Mouse (Mus musculus) midbrain, embryonic 15.5 days (tissue): Measurements from ENCODE around the gene Sh3bp1. TPM values are rescaled to one million over a fixed set of nuclear protein-coding genes. Genes with fewer than 3 reads are reported as not detected.

ENCODE experiments used
- ATAC-seq: fragments of 200-750 bp; cut with Nextera tagmentation; replicated peaks from 2 replicates; pipeline ENCODE4 v1.8.0; 2017; ENCODE audit warnings: moderate TSS enrichment
- H3K27ac ChIP-seq: fragments of 300-500 bp; sonication (generic); 2 replicates; pipeline ENCODE4 v1.5.1; 2015; ENCODE audit warnings: mild to moderate bottlenecking, inconsistent platforms
- H3K27me3 ChIP-seq: fragments of 300-500 bp; sonication (generic); replicated peaks from 2 replicates; pipeline ENCODE4 v1.6.1; 2015; ENCODE audit warnings: inconsistent platforms
- H3K36me3 ChIP-seq: fragments of 300-500 bp; sonication (generic); replicated peaks from 2 replicates; pipeline ENCODE4 v1.6.1; 2015; ENCODE audit warnings: inconsistent platforms
- H3K4me1 ChIP-seq: fragments of 300-500 bp; sonication (generic); 2 replicates; pipeline ENCODE4 v1.6.1; 2015; ENCODE audit warnings: inconsistent platforms
- H3K4me2 ChIP-seq: fragments of 300-500 bp; sonication (generic); 2 replicates; pipeline ENCODE4 v1.6.1; 2015; ENCODE audit warnings: inconsistent platforms, mild to moderate bottlenecking, moderate library complexity
- H3K4me3 ChIP-seq: fragments of 300-500 bp; sonication (generic); 2 replicates; pipeline ENCODE4 v1.5.1; 2015; ENCODE audit warnings: mild to moderate bottlenecking, inconsistent platforms
- H3K9ac ChIP-seq: fragments of 300-500 bp; sonication (generic); 2 replicates; pipeline ENCODE4 v1.6.1; 2015; ENCODE audit warnings: mild to moderate bottlenecking, inconsistent platforms
- H3K9me3 ChIP-seq: fragments of 300-500 bp; sonication (generic); 2 replicates; pipeline ENCODE4 v1.6.1; 2016; ENCODE audit warnings: inconsistent platforms
- WGBS: fragments of 180-500 bp; shearing (Covaris S2); methylation state at CpG from one replicate; pipeline ENCODE4 v1.1.7; 2015; ENCODE audit warnings: mixed read lengths; 5-methylcytosine and 5-hydroxymethylcytosine counted together
- microRNA-seq: library from miRNA; unstranded; fragments of <30 nt; microRNA quantifications from one replicate; pipeline ENCODE4, GENCODE M21; 2016
- polyA plus RNA-seq: library from polyadenylated mRNA; unstranded; fragments of >200 nt; fragmentation: Nextera tagmentation; extraction: Ambion mirVana; gene quantifications from 2 replicates; pipeline ENCODE4 v1.2.1, GENCODE M21; 2015

The Sh3bp1 gene
- polyA plus RNA-seq, 1 experiment from 2014 or later: 3.6 TPM

DNA sequence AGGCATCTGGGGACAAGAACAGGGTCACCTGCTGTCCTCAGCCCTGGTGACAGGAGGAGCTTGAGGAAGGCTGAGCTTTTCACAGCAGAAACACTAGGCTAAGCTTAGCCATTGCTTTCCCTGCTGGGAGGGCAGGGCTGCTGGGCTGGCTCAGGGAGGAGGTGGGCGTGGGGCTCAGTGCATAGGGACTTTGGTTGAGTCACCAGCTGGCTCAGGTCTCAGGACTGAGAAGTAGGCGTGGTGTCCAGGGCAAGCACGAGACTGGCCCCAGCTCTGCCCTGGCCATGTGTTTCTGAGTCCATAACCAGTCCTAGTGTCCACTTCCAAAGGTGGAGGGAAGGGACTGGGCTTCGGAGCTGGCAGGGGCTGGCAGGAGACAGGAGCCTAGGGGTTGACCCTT is 60.5 kb downstream of the Sh3bp1 start:
- no peak overlapping the region for H3K4me3 ChIP-seq
- H3K36me3 ChIP-seq: peaks cover 24% of the 10 kb centered on the region
- 89% methylated on average over 4 of the region's 4 CpGs for WGBS
- H3K9me3 ChIP-seq: no peaks in the 10 kb centered on the region
- H3K27ac ChIP-seq: no peak overlapping the region
- H3K4me1 ChIP-seq: 0 out of 2 replicates have a peak, but pooled peaks cover 3% of the 10 kb centered on the region
- no peaks in the 10 kb centered on the region for H3K27me3 ChIP-seq
- H3K9ac ChIP-seq: no peak overlapping the region
- ATAC-seq: no peak
- H3K4me2 ChIP-seq: no peak overlapping the region

Small RNAs within 50 kb of the gene (microRNA-seq; reads per million reads assigned to microRNA genes)
- gene Mir6955: 0.92 reads per million

Other genes starting within 250 kb of the Sh3bp1 start
- gene Elfn2, start 181.0 kb upstream of the Sh3bp1 start, polyA plus RNA-seq: 10.1 and 11.1 TPM in 2 replicates
- gene Mfng, start 126.3 kb upstream of the Sh3bp1 start, polyA plus RNA-seq: 27.1 and 30.1 TPM in 2 replicates
- gene Card10, start 96.7 kb upstream of the Sh3bp1 start, polyA plus RNA-seq: 2.1 and 2.3 TPM in 2 replicates
- gene Cdc42ep1, start 57.1 kb upstream of the Sh3bp1 start, polyA plus RNA-seq: 13.1 and 15.7 TPM in 2 replicates
- gene Lgals2, start 44.2 kb upstream of the Sh3bp1 start, polyA plus RNA-seq: 0.31 TPM in 1 of 2 replicates, not detected in the other
- gene Gga1, start 22.6 kb upstream of the Sh3bp1 start, polyA plus RNA-seq: 50.7 and 50.8 TPM in 2 replicates
- not detected in 2 replicates for gene Gm49510, start 101 bp upstream of the Sh3bp1 start, polyA plus RNA-seq
- 112 and 125 TPM in 2 replicates for gene Pdxp, start 14.2 kb downstream of the Sh3bp1 start, polyA plus RNA-seq
- gene Lgals1, start 27.0 kb downstream of the Sh3bp1 start, polyA plus RNA-seq: 80.4 and 93.5 TPM in 2 replicates
- gene Nol12, start 35.2 kb downstream of the Sh3bp1 start, polyA plus RNA-seq: 62.5 and 65.8 TPM in 2 replicates
- 51.7 and 55.5 TPM in 2 replicates for gene Triobp, start 48.0 kb downstream of the Sh3bp1 start, polyA plus RNA-seq
- 183 and 198 TPM in 2 replicates for gene H1f0, start 128.7 kb downstream of the Sh3bp1 start, polyA plus RNA-seq
- gene Galr3, start 142.1 kb downstream of the Sh3bp1 start, polyA plus RNA-seq: not detected in 2 replicates
- 61.0 and 64.3 TPM in 2 replicates for gene Ankrd54, start 163.1 kb downstream of the Sh3bp1 start, polyA plus RNA-seq
- gene Eif3l, start 175.4 kb downstream of the Sh3bp1 start, polyA plus RNA-seq: 165 and 167 TPM in 2 replicates
- 13.9 and 15.8 TPM in 2 replicates for gene Micall1, start 209.1 kb downstream of the Sh3bp1 start, polyA plus RNA-seq
- 229 and 243 TPM in 2 replicates for gene Polr2f, start 241.2 kb downstream of the Sh3bp1 start, polyA plus RNA-seq
- gene 1700088E04Rik, start 241.5 kb downstream of the Sh3bp1 start, polyA plus RNA-seq: 15.1 and 19.1 TPM in 2 replicates